Mouse (Mus musculus) R1 (cell line): Measurements from ENCODE around the gene Rps19.
"Not testable (repeated sequence)": the region's sequence is repeated elsewhere in the genome, so short reads cannot be mapped to it uniquely, and the experiment has no call there.

Source experiments
- DNase-seq: peaks from one replicate; pipeline ENCODE4 v3.0.0-alpha.2; 2018; ENCODE audit warnings: low read depth, low spot score

Rps19 gene

DNA sequence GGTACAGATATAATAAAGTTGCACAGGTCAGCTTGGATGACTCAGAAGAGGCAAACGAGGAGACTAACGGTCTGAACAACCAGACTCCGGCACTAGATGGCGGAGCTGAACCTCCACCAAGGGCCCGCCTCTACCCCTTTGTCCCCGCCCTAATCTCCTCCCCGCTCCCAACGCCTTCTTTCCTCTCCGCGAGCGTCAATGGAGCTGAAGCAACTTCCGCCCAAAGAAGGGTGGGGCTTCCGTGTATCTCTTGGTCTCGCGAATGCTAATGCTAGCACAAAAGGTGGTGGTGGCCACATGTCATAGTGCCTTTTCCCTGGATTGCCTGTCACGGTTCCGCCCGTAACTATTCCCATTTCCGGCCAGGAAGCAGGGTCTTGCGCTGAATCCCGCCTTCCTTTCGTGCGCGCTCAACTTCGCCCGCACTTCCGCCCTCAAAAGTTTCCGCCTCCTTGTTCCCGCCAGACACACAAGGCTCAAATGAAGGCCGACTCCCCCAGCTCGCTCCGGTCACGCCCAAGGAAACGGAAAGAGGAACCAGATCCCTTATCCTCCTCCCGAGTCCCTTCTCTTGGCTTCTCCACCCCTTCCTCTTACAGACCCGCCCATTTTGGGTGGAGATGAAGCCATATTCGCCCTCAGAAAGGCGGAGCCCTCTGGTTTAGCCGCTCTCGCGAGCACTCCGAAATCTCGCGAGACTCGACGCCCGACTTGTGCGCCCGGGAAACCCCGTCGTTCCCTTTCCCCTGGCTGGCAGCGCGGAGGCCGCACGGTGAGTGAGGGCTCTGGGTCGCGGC lies at the start of gene Rps19:
TSS of gene Rps19 (plus strand) at position 476 of the 797 bp plus-strand sequence.
- peak; percentile 100 for DNase-seq

DNA sequence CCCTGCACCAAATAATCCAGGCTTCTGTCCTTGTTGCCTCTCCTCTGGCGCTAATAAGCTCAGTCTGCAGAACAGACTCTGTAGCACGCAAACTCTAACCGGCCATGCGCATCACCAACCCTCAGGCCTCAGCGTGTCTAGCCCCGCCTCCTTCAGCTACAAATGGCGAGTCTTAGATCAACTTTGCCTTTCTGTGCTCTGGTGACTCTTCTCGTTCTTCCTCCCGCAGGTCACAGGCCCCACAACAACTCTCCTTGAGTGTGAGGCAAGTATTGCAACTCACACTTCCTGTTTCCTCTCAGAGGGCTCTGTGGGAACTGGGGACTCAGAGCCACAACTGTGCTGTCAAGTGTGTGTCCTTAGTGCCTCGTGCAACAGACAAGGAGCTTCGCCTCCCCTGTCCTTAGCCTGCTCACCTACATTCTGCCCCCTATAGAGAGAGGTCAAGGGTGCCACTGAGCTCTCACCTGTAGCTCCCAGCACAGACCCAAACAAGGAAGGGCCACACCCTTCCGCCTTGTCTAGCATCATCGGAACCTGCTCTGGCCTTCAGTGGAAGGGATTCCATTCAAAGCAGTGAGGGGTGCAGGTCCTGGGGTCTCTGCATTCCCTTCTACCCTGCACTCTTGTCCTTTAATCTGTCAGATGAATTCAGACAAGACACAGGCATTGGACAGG lies 45.3 kb upstream of the Rps19 start:
- DNase-seq, result peak; percentile 13

DNA sequence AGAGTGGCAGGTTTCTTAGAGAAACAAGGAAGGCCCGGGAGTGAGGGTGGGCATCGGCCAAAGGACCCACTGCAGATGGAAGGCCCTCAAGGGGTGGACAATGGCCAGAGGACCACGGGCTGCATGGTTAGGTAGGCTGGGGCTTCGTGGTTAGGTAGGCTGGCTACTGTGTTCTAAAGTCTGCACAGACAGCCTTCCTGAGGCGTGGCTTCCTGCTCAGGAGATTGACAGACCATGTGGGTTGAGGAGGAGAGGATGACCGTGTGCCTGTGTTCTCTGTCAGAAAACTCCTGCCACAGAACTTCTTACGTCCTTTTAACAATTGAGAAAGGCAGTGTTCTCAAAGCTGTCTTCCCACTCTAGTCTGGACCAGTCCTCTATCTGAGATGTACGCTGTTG lies 44.8 kb upstream of the Rps19 start:
- no peak for DNase-seq

DNA sequence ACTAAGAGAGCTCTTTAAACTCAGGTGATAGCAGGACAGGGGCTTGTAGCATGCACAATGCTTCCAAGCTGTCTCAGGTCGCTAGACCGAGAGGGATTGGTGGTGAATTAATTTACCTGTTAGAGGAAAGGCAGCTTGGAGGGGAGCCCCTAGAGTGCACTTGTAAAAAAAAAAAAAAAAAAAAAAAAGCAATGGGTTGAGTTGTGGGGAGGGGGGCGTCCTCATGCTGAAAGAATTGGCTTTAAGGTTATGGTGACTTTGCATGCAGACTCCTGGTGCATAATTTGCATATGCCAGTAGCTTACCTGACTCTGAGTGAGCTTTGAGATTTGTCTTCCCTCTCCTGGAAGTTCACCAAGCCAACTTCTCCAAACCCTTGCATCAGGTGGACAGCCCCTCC lies 43.8 kb upstream of the Rps19 start:
- DNase-seq, result no peak

DNA sequence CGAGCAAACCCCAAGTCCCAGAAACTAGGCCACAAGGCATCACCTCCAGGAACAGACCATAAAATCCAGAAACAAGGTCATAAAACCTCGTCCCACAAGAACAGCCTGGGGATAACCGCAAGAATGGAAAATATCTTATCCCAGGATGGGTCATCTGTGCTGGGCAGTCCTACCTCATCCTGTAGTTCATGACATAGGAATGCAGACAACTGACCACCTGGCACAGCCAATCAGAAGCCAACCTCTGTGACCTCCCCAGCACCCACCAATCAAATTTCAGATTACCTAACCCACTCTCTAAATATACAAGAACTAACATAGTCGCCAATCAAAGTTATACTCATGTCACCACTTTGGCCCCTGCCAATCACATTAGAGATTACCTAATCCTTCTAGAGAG lies 43.2 kb upstream of the Rps19 start:
- peak; percentile 17 for DNase-seq

DNA sequence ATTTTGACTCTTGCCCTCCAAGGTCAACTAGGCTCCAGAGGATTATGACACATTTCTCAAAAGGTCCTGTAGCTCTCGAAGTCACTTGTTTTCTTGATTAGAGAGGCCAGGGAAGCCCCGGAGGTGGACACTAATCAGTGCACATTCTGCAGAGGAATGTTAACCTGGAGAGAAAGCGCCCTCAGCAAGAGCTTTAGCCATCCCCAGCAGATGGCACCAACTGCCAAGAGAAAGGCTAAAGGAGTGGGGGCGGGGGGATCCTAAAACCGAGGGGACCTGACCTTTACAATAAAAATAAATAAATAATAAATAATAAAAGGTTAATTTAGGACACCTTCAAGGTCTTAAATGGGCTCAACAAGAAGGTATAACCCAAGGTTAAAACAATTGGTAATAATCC lies 40.0 kb upstream of the Rps19 start:
- no peak for DNase-seq

DNA sequence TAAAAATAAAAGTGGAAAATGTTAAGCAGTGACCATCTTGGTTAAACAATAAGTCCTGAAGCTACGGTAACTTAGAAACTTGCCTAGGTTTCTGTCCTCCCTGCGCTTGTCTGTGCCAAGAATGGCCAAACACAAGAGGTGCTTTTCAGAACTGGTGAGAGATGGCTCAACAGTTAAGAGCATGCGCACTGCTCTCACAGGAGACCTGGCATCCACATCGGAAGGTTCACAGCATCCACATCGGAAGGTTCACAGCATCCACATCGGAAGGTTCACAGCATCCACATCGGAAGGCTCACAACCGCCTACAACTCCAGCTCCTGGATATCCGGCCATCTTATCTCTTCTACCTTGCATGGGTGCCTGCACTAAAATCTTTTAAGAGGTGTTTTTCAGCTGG lies 39.0 kb upstream of the Rps19 start:
- peak; percentile 36 for DNase-seq

DNA sequence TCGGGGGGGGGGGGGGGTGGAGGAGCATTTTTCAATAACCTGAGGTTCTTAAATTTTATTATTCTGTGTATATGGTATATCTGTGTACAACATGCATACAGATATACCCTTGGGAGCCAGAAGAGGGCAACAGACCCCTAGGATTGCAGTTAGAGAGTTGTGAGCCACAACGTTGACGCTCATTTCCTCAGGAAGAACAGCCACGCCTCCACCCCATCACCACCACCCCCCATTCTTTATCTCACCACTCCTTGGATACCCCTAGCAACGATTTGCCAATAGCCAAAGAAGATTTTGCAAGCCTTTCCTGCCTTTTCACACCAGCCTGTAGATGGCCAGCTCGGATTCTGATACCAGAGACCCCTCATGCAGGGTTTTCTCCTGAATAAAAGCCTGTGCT lies 38.5 kb upstream of the Rps19 start:
- peak; percentile 96 for DNase-seq

DNA sequence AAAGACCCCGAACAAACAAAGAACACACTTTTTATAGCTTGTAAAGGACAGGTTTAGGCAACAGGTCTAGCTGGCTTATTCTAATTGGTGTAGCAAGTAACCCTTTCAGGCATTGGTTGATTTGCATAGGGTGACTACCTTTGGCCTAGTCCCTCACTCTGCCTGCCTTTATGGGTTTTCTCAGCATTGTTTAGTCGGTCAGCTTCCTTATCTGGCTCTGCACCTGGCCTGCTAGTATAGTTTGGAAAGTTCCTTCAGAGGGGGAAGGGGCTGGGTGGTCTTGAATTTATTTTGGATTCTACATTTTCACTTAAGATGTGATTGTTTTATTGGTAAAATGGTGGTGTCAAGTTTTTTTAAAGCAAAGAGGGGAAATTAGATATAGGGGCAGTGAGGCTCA lies 37.6 kb upstream of the Rps19 start:
- not testable (repeated sequence) for DNase-seq

DNA sequence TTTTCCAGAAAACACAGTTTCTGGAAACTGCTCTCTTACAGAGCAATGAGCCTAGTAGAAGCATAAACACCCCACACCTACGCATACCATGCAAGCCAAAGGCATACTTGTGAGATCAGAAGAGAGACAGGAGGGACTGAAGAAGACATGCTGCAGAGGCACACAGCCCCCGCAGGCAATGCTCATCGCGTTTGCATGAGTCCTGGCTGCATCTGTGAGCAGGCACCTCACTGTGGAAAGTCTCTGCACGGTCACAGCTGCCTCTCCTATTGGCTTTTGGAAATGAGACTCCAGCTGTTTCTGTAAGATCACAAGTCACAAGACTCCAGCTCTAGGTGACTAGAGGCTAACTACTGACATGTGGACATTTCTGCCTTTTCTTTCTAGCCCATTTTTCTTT lies 34.0 kb upstream of the Rps19 start:
- peak; percentile 84 for DNase-seq

DNA sequence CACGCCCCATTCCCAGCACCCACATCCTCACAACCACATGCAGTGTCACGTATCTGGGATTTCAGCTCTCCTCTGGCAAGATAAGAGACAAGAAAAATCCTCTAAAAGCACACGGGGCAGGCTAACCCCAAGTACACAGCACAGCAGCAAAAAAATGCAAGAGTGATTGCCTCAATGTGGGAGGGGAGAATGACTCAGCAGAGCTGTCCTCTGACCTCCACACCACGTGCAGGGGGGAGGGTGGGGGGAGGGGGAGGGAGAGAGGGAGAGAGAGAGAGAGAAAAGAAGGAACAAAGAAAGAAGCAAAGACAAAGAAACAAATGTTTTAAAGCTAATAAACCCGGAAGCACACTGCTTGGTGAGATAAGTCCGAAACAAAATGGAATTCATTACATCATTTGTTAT lies 33.3 kb upstream of the Rps19 start:
- peak; percentile 91 for DNase-seq

DNA sequence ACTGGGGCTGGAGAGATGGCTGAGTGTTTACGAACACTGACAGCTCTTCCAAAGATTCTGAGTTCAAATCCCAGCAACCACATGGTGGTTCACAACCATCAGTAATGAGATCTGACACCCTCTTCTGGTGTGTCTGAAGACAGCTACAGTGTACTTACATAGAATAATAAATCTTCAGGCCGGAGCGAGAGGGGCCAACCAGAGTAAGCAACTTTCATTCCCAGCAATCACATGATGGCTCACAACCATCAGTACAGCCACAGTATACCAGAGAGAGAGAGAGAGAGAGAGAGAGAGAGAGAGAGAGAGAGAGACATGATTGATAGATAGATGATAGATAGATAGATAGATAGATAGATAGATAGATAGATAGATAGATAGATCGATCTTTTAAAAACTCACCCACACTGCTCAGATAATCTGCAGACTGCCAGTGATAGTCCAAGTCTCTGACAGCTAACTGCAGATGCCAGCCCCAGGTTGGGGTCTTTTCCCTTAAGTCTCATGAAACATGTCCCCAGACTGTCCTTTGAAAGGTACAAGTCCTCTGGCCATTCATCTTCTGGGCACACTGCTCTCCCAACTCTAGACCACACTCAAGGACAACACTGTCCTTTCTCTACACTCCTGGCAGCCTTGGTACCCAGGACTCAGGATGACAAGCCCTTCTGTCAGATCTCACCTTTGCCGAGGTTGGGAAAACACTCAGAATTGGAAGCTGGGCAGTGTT lies 32.4 kb upstream of the Rps19 start:
- DNase-seq, result no peak

DNA sequence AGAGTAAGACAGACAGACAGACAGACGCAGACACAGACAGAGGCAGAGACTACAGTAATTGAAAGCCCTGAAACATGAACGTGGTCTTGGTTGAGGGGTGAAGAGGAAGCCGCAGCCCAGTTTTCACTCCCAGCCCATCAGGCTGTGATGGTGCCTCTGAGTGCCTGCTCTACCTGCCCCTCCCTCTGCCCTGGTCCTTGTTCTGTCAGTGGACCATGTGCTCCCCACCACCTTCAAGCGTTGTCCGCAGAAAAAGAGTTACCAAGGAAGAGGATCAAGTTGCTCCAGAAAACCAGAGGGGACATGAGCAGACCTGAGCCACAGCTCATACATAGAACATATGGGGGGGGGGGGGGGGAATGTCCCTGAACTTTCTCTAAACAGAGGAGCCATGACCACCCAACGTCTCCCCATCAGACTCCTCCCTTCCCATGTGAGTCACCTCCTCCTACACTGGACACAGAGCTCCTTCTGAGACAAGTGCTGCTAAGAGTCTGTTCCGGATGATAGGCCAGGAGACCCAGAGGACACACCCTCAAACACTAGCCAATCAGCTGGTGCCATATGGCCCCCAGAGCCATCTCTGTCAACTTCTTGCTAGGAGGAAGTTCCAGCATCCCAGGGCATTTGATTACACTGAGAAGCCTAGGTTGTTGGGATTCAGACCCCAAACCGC lies 31.5 kb upstream of the Rps19 start:
- DNase-seq, result peak; percentile 86

DNA sequence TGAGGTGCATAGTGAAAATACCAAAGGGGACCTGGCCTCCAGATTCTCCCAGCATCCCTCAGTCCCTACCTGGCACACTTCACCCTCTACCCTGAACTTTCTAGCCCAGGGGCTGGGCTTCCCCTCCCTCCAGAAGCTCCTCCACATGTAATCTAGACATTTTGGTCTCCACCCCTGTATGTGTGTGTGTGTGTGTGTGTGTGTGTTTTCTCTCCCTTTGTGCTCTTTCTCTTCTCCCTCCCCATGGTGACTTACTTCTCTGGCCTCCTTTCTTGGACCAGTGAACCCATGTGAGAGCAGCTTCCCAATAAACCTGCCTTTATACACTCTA lies 31.0 kb upstream of the Rps19 start:
- no peak for DNase-seq

DNA sequence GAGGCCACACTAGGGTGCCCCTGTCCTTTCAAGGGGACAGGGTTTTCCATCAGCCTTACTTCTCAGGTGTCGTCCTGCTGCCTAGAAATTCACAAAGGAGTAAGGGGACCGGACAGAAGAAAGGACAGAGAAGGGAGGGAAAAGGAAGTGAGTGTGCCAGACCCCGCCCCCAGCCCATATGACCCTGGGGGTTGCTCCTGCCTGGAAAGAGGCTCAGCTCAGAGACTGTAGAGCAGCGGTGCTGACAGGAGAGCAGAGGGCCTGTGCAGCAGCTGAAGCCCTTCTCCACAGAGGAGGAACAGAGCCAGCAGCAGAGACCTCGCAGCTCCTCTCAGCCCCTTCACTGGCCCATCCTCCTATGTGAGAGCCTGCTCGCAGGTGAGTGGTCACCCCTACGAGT lies 30.5 kb upstream of the Rps19 start:
- DNase-seq, result peak; percentile 69

DNA sequence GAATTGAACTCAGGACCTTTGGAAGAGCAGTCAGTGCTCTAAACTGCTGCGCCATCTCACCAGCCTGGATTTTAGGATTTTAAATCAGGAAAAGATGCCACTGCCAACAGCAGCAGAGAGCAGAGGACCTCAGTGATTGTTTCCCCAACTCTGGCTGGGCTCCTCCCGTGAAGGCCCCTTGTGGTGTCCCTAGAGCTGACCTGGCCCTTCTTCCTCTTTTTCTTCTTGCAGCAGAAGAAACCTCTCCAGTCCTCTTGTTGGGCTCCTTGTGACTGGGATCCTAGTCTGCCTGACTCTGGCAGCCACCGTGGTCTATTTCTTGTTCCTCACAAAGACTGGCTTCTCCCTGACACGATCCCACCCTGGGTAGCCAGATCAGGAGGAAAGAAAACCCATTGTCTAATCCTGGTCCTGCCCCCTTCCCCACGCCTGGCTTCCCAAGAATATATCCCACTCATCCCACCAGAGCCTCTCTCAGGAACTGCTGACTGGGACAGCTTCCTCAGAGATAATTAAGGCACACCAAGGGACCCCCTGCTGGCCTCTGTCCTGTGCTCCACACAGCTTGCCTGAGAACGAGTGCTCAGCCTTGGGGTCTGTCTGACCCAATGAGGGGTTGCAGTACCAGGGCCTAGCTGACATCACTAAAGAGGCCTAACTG lies 27.6 kb upstream of the Rps19 start:
- no peak for DNase-seq

DNA sequence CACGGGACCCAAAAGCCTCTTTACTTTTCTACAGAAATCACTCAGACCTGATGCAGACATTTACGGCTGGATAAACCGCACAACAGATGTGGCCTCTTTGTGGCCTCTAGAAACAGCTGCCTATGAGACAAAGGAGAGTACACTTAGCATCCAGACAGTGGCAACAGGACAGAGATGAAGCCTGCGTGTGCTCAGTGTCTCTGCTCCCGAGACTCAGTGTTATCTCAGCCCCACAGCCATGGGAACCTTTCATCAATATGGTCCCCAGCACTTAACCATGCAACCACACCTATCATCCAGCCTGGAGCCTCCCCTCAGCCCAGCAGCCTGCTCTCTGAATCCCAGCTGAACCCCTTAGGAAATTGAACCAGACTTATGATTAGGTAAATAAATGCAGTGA lies 24.9 kb upstream of the Rps19 start:
- no peak for DNase-seq

DNA sequence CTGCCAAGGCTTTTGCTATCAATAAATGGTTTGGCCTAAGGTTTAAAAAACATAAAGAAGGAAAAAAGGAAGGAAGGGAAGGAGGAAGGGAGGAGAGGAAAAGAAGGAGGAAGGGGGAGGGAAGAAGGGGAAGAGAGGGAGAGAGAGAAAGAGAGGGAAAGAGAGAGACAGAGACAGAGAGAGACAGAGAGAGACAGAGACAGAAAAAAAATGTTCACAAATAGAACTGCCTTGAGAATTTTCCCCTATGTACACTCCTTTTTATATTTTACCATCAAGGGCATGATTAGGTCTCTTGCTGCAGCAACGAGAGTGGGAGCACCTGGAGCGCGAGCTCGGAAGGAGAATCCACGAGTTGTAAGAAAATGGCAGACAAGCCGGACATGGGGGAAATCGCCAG lies 22.3 kb upstream of the Rps19 start, which contains the start of gene Gm9844:
TSS of gene Gm9844 (plus strand) at position 301 of the 400 bp plus-strand sequence.
- DNase-seq, result no peak

DNA sequence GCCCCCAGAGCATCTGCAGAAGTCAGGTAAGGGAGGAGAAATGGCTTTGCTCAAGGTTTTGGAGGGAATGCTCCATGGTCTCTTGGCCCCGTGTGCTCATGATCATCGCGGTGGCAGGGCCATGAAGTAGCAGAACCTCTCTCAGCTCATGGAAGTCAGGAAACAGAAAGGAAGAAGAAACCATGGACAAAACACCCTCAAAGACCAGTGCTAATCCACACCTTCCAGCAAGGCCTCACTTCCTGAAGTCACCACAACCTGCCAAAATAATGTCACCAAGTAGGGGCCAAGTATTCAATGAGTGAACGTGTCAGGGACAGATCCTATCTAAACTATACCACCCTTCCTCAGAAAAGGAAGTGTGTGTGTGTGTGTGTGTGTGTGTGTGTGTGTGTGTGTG lies 21.3 kb upstream of the Rps19 start:
- peak; percentile 13 for DNase-seq

DNA sequence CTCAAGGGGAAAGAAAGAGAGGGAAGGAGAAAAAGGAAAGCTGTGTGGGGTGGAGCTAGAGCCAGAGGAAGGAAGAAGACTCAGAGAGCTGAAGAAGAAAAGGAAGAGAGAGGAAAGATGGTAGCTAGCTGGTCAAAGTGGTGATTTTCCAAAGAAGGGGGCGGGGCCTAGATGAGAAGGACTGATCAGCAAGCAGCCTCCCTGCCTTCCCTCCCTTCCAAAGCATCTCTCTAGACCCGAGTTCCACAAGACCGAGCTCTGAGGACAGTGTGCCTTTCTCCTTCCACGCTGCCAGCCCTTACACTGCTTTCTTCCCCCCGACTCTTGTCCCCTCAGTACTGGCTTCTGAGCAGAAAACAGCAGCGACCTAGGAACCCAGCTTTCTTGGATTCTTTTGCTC lies 20.0 kb upstream of the Rps19 start:
- DNase-seq, result peak; percentile 53

DNA sequence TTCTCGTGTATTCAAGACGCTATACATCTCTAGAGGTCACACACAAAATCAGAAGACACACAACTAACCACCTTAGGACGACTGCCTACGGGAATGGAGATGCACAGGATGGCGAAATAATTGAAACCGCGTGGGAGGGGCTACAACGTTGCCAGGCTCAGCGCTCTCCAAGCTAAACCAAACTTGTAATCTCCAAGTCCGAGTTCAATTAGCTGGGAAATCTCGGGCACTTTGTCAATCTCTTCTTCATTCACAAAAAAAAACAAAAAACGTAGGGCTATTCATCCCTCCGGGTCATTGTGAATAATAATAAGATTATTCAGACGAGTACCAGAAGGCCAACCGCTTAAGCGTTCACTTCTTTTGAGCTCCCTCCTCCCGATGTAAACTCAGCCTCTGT lies 15.1 kb upstream of the Rps19 start:
- DNase-seq, result no peak
